Mouse (Mus musculus): Measurements from ENCODE around the gene Immp2l. TPM values are rescaled to one million over a fixed set of nuclear protein-coding genes. Genes with fewer than 3 reads are reported as not detected.
A peak's percentile ranks its signal among the peaks of the same experiment; 100 is the strongest.

Immp2l gene
- polyA plus RNA-seq, 1 experiment, result 9.6 TPM

GRCm38 (mm10) chr12:41345621-41346020 is 321.7 kb downstream of the Immp2l start:
- Histone ChIP-seq H3K27me3 (ENCODE audit: control insufficient read depth, insufficient read depth, insufficient read length) (no peaks in the 10 kb centered on the region), H3K36me3 (ENCODE audit: control insufficient read depth, insufficient read depth) (no peaks in the 10 kb centered on the region), H3K4me3 (no peak overlapping the region), H3K4me2 (ENCODE audit: low read depth) (no peak overlapping the region), H3K79me2 (ENCODE audit: control insufficient read depth, insufficient read depth) (no peaks in the 10 kb centered on the region), H3ac (ENCODE audit: control insufficient read depth, insufficient read length) (no peak overlapping the region)
- TF ChIP-seq REST (IDR thresholded peaks at IDR 0.05; ENCODE audit: insufficient read depth, insufficient read length) (no peak), TCF3 (IDR thresholded peaks at IDR 0.05; ENCODE audit: insufficient read length, low read depth) (no peak), POLR2AphosphoS2 (IDR thresholded peaks at IDR 0.05; ENCODE audit: insufficient read length, low read depth) (no peak), SRF (IDR thresholded peaks at IDR 0.05; ENCODE audit: control insufficient read depth, insufficient read length, low read depth) (no peak), E2F4 (IDR thresholded peaks at IDR 0.05; ENCODE audit: insufficient read depth) (no peak), MYOD1 (IDR thresholded peaks at IDR 0.05; ENCODE audit: control insufficient read depth in 1 of 3, insufficient read length in 2 of 3, low read depth in 2 of 3) (no peak), TCF12 (IDR thresholded peaks at IDR 0.05; ENCODE audit: insufficient read depth, poor library complexity, severe bottlenecking) (no peak), CEBPB (IDR thresholded peaks at IDR 0.05; ENCODE audit: insufficient read depth, poor library complexity, severe bottlenecking) (no peak), USF1 (IDR thresholded peaks at IDR 0.05; ENCODE audit: low read depth) (no peak)

GRCm38 (mm10) chr12:41347494-41347893 is 323.6 kb downstream of the Immp2l start:
- H3K79me2 ChIP-seq (ENCODE audit: control insufficient read depth, insufficient read depth), result no peaks in the 10 kb centered on the region
- TF ChIP-seq MAX (IDR thresholded peaks at IDR 0.05; ENCODE audit: low read depth) (no peak), E2F4 (IDR thresholded peaks at IDR 0.05; ENCODE audit: insufficient read depth) (no peak), TCF3 (IDR thresholded peaks at IDR 0.05; ENCODE audit: insufficient read length, low read depth) (no peak), POLR2A (IDR thresholded peaks at IDR 0.05; ENCODE audit: insufficient read length, low read depth) (no peak), USF1 (IDR thresholded peaks at IDR 0.05; ENCODE audit: low read depth) (no peak), REST (IDR thresholded peaks at IDR 0.05; ENCODE audit: insufficient read depth, insufficient read length) (no peak), SRF (IDR thresholded peaks at IDR 0.05; ENCODE audit: control insufficient read depth, insufficient read length, low read depth) (no peak), POLR2AphosphoS2 (IDR thresholded peaks at IDR 0.05; ENCODE audit: insufficient read length, low read depth) (no peak)

GRCm38 (mm10) chr12:41349386-41349785 is 325.5 kb downstream of the Immp2l start:
- Histone ChIP-seq H3K79me2 (ENCODE audit: control insufficient read depth, insufficient read depth) (no peaks in the 10 kb centered on the region), H3K4me3 (no peak overlapping the region), H3K27me3 (ENCODE audit: control insufficient read depth, insufficient read depth, insufficient read length) (no peaks in the 10 kb centered on the region), H3K4me2 (ENCODE audit: low read depth) (no peak overlapping the region), H3K36me3 (ENCODE audit: control insufficient read depth, insufficient read depth) (no peaks in the 10 kb centered on the region), H3ac (ENCODE audit: control insufficient read depth, insufficient read length) (no peak overlapping the region)
- TF ChIP-seq MAX (IDR thresholded peaks at IDR 0.05; ENCODE audit: low read depth) (no peak), MYOG (IDR thresholded peaks at IDR 0.05; ENCODE audit: control insufficient read depth in 1 of 3, insufficient read depth in 1 of 3, insufficient read length in 2 of 3, low read depth in 2 of 3) (no peak), POLR2AphosphoS2 (IDR thresholded peaks at IDR 0.05; ENCODE audit: insufficient read length, low read depth) (no peak), SRF (IDR thresholded peaks at IDR 0.05; ENCODE audit: control insufficient read depth, insufficient read length, low read depth) (no peak), TCF3 (IDR thresholded peaks at IDR 0.05; ENCODE audit: insufficient read length, low read depth) (no peak), CEBPB (IDR thresholded peaks at IDR 0.05; ENCODE audit: insufficient read depth, poor library complexity, severe bottlenecking) (no peak)

More at GRCm38 (mm10) chr12:41347494-41347893, 323.6 kb downstream of the Immp2l start:
- Histone ChIP-seq H3K36me3 (ENCODE audit: control insufficient read depth, insufficient read depth) (no peaks in the 10 kb centered on the region), H3ac (ENCODE audit: control insufficient read depth, insufficient read length) (no peak overlapping the region), H3K4me2 (ENCODE audit: low read depth) (no peak overlapping the region), H3K27me3 (ENCODE audit: control insufficient read depth, insufficient read depth, insufficient read length) (no peaks in the 10 kb centered on the region), H3K4me3 (no peak overlapping the region)

- Histone ChIP-seq H3K36me3 (ENCODE audit: control insufficient read depth, insufficient read depth) (no peaks in the 10 kb centered on the region), H3K27me3 (ENCODE audit: control insufficient read depth, insufficient read depth, insufficient read length) (no peaks in the 10 kb centered on the region), H3K4me3 (no peak overlapping the region), H3ac (ENCODE audit: control insufficient read depth, insufficient read length) (no peak overlapping the region), H3K4me2 (ENCODE audit: low read depth) (peak overlapping the region; percentile 22), H3K79me2 (ENCODE audit: control insufficient read depth, insufficient read depth) (no peaks in the 10 kb centered on the region)
- TF ChIP-seq TCF12 (IDR thresholded peaks at IDR 0.05; ENCODE audit: insufficient read depth, poor library complexity, severe bottlenecking), result no peak
- no peak for TF ChIP-seq MYOD1 (IDR thresholded peaks at IDR 0.05; ENCODE audit: control insufficient read depth in 1 of 3, insufficient read length in 2 of 3, low read depth in 2 of 3)
- TF ChIP-seq POLR2A (IDR thresholded peaks at IDR 0.05; ENCODE audit: insufficient read length, low read depth), result no peak
- no peak for TF ChIP-seq TCF3 (IDR thresholded peaks at IDR 0.05; ENCODE audit: insufficient read length, low read depth)
Observed at GRCm38 (mm10) chr12:41349814-41350213, 325.9 kb downstream of the Immp2l start.

GRCm38 (mm10) chr12:41351275-41351674 is 327.4 kb downstream of the Immp2l start:
- TF ChIP-seq USF1 (IDR thresholded peaks at IDR 0.05; ENCODE audit: low read depth), result no peak
- no peak for TF ChIP-seq POLR2AphosphoS2 (IDR thresholded peaks at IDR 0.05; ENCODE audit: insufficient read length, low read depth)
- no peak for TF ChIP-seq CEBPB (IDR thresholded peaks at IDR 0.05; ENCODE audit: insufficient read depth, poor library complexity, severe bottlenecking)
- TF ChIP-seq TCF12 (IDR thresholded peaks at IDR 0.05; ENCODE audit: insufficient read depth, poor library complexity, severe bottlenecking), result no peak
- no peak for TF ChIP-seq TCF3 (IDR thresholded peaks at IDR 0.05; ENCODE audit: insufficient read length, low read depth)
- no peak for TF ChIP-seq REST (IDR thresholded peaks at IDR 0.05; ENCODE audit: insufficient read depth, insufficient read length)
- no peak for TF ChIP-seq MYOG (IDR thresholded peaks at IDR 0.05; ENCODE audit: control insufficient read depth in 1 of 3, insufficient read depth in 1 of 3, insufficient read length in 2 of 3, low read depth in 2 of 3)
- no peak for TF ChIP-seq SRF (IDR thresholded peaks at IDR 0.05; ENCODE audit: control insufficient read depth, insufficient read length, low read depth)
- no peak for TF ChIP-seq POLR2A (IDR thresholded peaks at IDR 0.05; ENCODE audit: insufficient read length, low read depth)
- no peak for TF ChIP-seq E2F4 (IDR thresholded peaks at IDR 0.05; ENCODE audit: insufficient read depth)
- no peak for TF ChIP-seq MAX (IDR thresholded peaks at IDR 0.05; ENCODE audit: low read depth)
- no peak for TF ChIP-seq MYOD1 (IDR thresholded peaks at IDR 0.05; ENCODE audit: control insufficient read depth in 1 of 3, insufficient read length in 2 of 3, low read depth in 2 of 3)
- no peaks in the 10 kb centered on the region for H3K36me3 ChIP-seq (ENCODE audit: control insufficient read depth, insufficient read depth)
- no peaks in the 10 kb centered on the region for H3K79me2 ChIP-seq (ENCODE audit: control insufficient read depth, insufficient read depth)
- no peak overlapping the region for H3K4me2 ChIP-seq (ENCODE audit: low read depth)
- no peak overlapping the region for H3K4me3 ChIP-seq
- H3K27me3 ChIP-seq (ENCODE audit: control insufficient read depth, insufficient read depth, insufficient read length), result no peaks in the 10 kb centered on the region
- H3ac ChIP-seq (ENCODE audit: control insufficient read depth, insufficient read length), result no peak overlapping the region

All from myocyte (in vitro differentiated cells).